15 mouse cellular contexts compared by ENCODE assay signal in genomic region chr6:52205221-52205620, GRCm38 (mm10). TPM values are rescaled to one million over a fixed set of nuclear protein-coding genes. Genes with fewer than 3 reads are reported as not detected.
A peak's percentile ranks its signal among the peaks of the same experiment; 100 is the strongest.
DNase-seq lines count a peak whose midpoint lies in the region; ATAC-seq lines count a peak whose summit lies in the region.
"Had no signal": no experiment of that assay in that cellular context is flagged by ENCODE, and none has a peak within 500 bp of the region (broad histone marks: within the 10 kb centered on the region; RNA-seq: fewer than 3 reads in every experiment).

No protein-coding gene starts in this region.

- no peak for ATAC-seq in hindbrain, embryonic 11.5 days (ENCODE audit: low FRiP score)
- no peak for ATAC-seq in intestine, embryonic 14.5 days (replicated peaks; ENCODE audit: low FRiP score, low TSS enrichment, low read depth)
- no peak for ATAC-seq in limb, embryonic 15.5 days (ENCODE audit: insufficient number of reproducible peaks, low FRiP score, low TSS enrichment, low read depth)
- no peak for ATAC-seq in forebrain, embryonic 14.5 days
- ATAC-seq in midbrain, embryonic 15.5 days (replicated peaks), result no peak
- ATAC-seq in forebrain, embryonic 13.5 days, result no peak

- 3% methylated on average over 14 of the region's 14 CpGs for WGBS in hindbrain, embryonic 11.5 days
- 6% methylated on average over 14 of the region's 14 CpGs for WGBS in hindbrain, embryonic 10.5 days
- 20% methylated on average over 14 of the region's 14 CpGs for WGBS in intestine, embryonic 14.5 days
- WGBS in limb, embryonic 15.5 days, result 47% methylated on average over 14 of the region's 14 CpGs
- WGBS in forebrain, embryonic 14.5 days, result 4% methylated on average over 14 of the region's 14 CpGs
- WGBS in midbrain, embryonic 15.5 days, result 4% methylated on average over 14 of the region's 14 CpGs
- 4% methylated on average over 14 of the region's 14 CpGs for WGBS in forebrain, embryonic 13.5 days

- peak overlapping the region; percentile 39; the same call in 1 of the 2 replicates for H3K4me2 ChIP-seq in hindbrain, embryonic 11.5 days (replicated peaks; ENCODE audit: low read depth, low read length)
- H3K4me2 ChIP-seq in intestine, embryonic 14.5 days (ENCODE audit: low read length), result peak overlapping the region; percentile 78
- peak overlapping the region; percentile 8; the same call in 1 of the 2 replicates for H3K4me2 ChIP-seq in limb, embryonic 15.5 days
- H3K4me2 ChIP-seq in forebrain, embryonic 14.5 days (ENCODE audit: low read length), result no peak overlapping the region
- no peak overlapping the region for H3K4me2 ChIP-seq in midbrain, embryonic 15.5 days
- no peak overlapping the region for H3K4me2 ChIP-seq in forebrain, embryonic 13.5 days

- no peaks in the 10 kb centered on the region for H3K9me3 ChIP-seq in hindbrain, embryonic 11.5 days (ENCODE audit: control insufficient read depth, low read length)
- H3K9me3 ChIP-seq in hindbrain, embryonic 10.5 days, result no peaks in the 10 kb centered on the region
- H3K9me3 ChIP-seq in intestine, embryonic 14.5 days (ENCODE audit: control insufficient read depth, low read length), result no peaks in the 10 kb centered on the region
- no peaks in the 10 kb centered on the region for H3K9me3 ChIP-seq in limb, embryonic 15.5 days
- no peaks in the 10 kb centered on the region for H3K9me3 ChIP-seq in forebrain, embryonic 14.5 days (replicated peaks; ENCODE audit: control insufficient read depth, low read length)
- H3K9me3 ChIP-seq in midbrain, embryonic 15.5 days, result no peaks in the 10 kb centered on the region
- H3K9me3 ChIP-seq in forebrain, embryonic 13.5 days (replicated peaks), result no peaks in the 10 kb centered on the region
- H3K9me3 ChIP-seq: embryonic facial prominence, embryonic 15.5 days; midbrain, embryonic 10.5 days had no signal

- DNase-seq in hindbrain, embryonic 11.5 days (ENCODE audit: low spot score), result peak; percentile 66
- no peak for DNase-seq in hindbrain, embryonic 10.5 days (ENCODE audit: low spot score)
- peak; percentile 62 for DNase-seq in NIH3T3 (ENCODE audit: low read depth)
- no peak for DNase-seq in intestine, embryonic 14.5 days (ENCODE audit: low spot score)
- DNase-seq in forebrain, embryonic 14.5 days (ENCODE audit: low spot score), result no peak
- DNase-seq: cerebellum, adult 8-10 months; liver; thymus, postnatal 36 days had no signal

- no peaks in the 10 kb centered on the region for H3K36me3 ChIP-seq in hindbrain, embryonic 11.5 days (ENCODE audit: control insufficient read depth, insufficient read depth, low read length)
- no peaks in the 10 kb centered on the region for H3K36me3 ChIP-seq in hindbrain, embryonic 10.5 days
- peaks cover 11% of the 10 kb centered on the region; the same call in 1 of the 2 replicates for H3K36me3 ChIP-seq in intestine, embryonic 14.5 days (ENCODE audit: control insufficient read depth, insufficient read depth, low read length)
- peaks cover 8% of the 10 kb centered on the region; the same call in 1 of the 2 replicates for H3K36me3 ChIP-seq in limb, embryonic 15.5 days
- no peaks in the 10 kb centered on the region for H3K36me3 ChIP-seq in forebrain, embryonic 14.5 days (ENCODE audit: control insufficient read depth, insufficient read depth, low read length)
- no peaks in the 10 kb centered on the region for H3K36me3 ChIP-seq in midbrain, embryonic 15.5 days (replicated peaks)
- H3K36me3 ChIP-seq in forebrain, embryonic 13.5 days (ENCODE audit: poor library complexity, severe bottlenecking), result no peaks in the 10 kb centered on the region
- H3K36me3 ChIP-seq: embryonic facial prominence, embryonic 15.5 days; midbrain, embryonic 10.5 days had no signal

- H3K27ac ChIP-seq in hindbrain, embryonic 11.5 days (ENCODE audit: low read depth, low read length), result peak overlapping the region; percentile 48
- no peak overlapping the region for H3K27ac ChIP-seq in hindbrain, embryonic 10.5 days
- H3K27ac ChIP-seq in intestine, embryonic 14.5 days (ENCODE audit: low read depth), result peak overlapping the region; percentile 66
- H3K27ac ChIP-seq in limb, embryonic 15.5 days, result no peak overlapping the region
- no peak overlapping the region for H3K27ac ChIP-seq in forebrain, embryonic 14.5 days (ENCODE audit: low read depth, low read length)
- H3K27ac ChIP-seq in midbrain, embryonic 15.5 days, result no peak overlapping the region
- H3K27ac ChIP-seq in forebrain, embryonic 13.5 days, result no peak overlapping the region
- H3K27ac ChIP-seq: embryonic facial prominence, embryonic 15.5 days; midbrain, embryonic 10.5 days had no signal

- peak overlapping the region; percentile 12; the same call in 1 of the 2 replicates for H3K9ac ChIP-seq in hindbrain, embryonic 11.5 days (ENCODE audit: low read depth, low read length)
- peak overlapping the region; percentile 49 for H3K9ac ChIP-seq in intestine, embryonic 14.5 days (ENCODE audit: low read length)
- no peak overlapping the region for H3K9ac ChIP-seq in limb, embryonic 15.5 days
- no peak overlapping the region for H3K9ac ChIP-seq in forebrain, embryonic 14.5 days (ENCODE audit: low read length)
- no peak overlapping the region for H3K9ac ChIP-seq in midbrain, embryonic 15.5 days
- H3K9ac ChIP-seq in forebrain, embryonic 13.5 days, result no peak overlapping the region
- H3K9ac ChIP-seq: embryonic facial prominence, embryonic 15.5 days had no signal

- 0 out of 2 replicates have a peak, but pooled peaks cover 4% of the 10 kb centered on the region for H3K4me1 ChIP-seq in hindbrain, embryonic 11.5 days (replicated peaks; ENCODE audit: control insufficient read depth, insufficient read depth, low read length)
- peaks cover 25% of the 10 kb centered on the region for H3K4me1 ChIP-seq in hindbrain, embryonic 10.5 days (replicated peaks)
- H3K4me1 ChIP-seq in intestine, embryonic 14.5 days (replicated peaks; ENCODE audit: control insufficient read depth, insufficient read depth, low read length), result peaks cover 46% of the 10 kb centered on the region
- peaks cover 56% of the 10 kb centered on the region for H3K4me1 ChIP-seq in limb, embryonic 15.5 days
- H3K4me1 ChIP-seq in forebrain, embryonic 14.5 days (ENCODE audit: control insufficient read depth, insufficient read depth, low read length), result no peaks in the 10 kb centered on the region
- H3K4me1 ChIP-seq in midbrain, embryonic 15.5 days, result peaks cover 6% of the 10 kb centered on the region
- peaks cover 18% of the 10 kb centered on the region for H3K4me1 ChIP-seq in forebrain, embryonic 13.5 days

- H3K4me3 ChIP-seq in hindbrain, embryonic 11.5 days (ENCODE audit: low read depth, low read length), result peak overlapping the region; percentile 17; the same call in 1 of the 2 replicates
- H3K4me3 ChIP-seq in hindbrain, embryonic 10.5 days, result no peak overlapping the region
- H3K4me3 ChIP-seq in intestine, embryonic 14.5 days (ENCODE audit: low read depth, low read length), result peak overlapping the region; percentile 67
- H3K4me3 ChIP-seq in limb, embryonic 15.5 days, result no peak overlapping the region
- H3K4me3 ChIP-seq in forebrain, embryonic 14.5 days (ENCODE audit: low read depth, low read length), result no peak overlapping the region
- no peak overlapping the region for H3K4me3 ChIP-seq in midbrain, embryonic 15.5 days
- H3K4me3 ChIP-seq in forebrain, embryonic 13.5 days, result no peak overlapping the region

- peaks cover 93% of the 10 kb centered on the region for H3K27me3 ChIP-seq in hindbrain, embryonic 11.5 days (ENCODE audit: control insufficient read depth, insufficient read depth, low read length)
- H3K27me3 ChIP-seq in hindbrain, embryonic 10.5 days (ENCODE audit: insufficient read depth, poor library complexity, severe bottlenecking), result peaks cover 100% of the 10 kb centered on the region
- H3K27me3 ChIP-seq in intestine, embryonic 14.5 days (replicated peaks; ENCODE audit: control insufficient read depth, insufficient read depth, low read length), result peaks cover 33% of the 10 kb centered on the region
- peaks cover 73% of the 10 kb centered on the region for H3K27me3 ChIP-seq in limb, embryonic 15.5 days
- H3K27me3 ChIP-seq in forebrain, embryonic 14.5 days (replicated peaks; ENCODE audit: control insufficient read depth, insufficient read depth, low read length), result peaks cover 98% of the 10 kb centered on the region
- H3K27me3 ChIP-seq in midbrain, embryonic 15.5 days (replicated peaks), result peaks cover 99% of the 10 kb centered on the region
- peaks cover 100% of the 10 kb centered on the region for H3K27me3 ChIP-seq in forebrain, embryonic 13.5 days

RNA-seq across cellular contexts. Expression of gene Hoxa5, which starts 0.8 kb away (rescaled TPM):
- 23.8 and 39.3 TPM in 2 replicates for polyA plus RNA-seq in hindbrain, embryonic 11.5 days (2014; fragmentation: Nextera tagmentation; extraction: Ambion mirVana)
- polyA plus RNA-seq in hindbrain, embryonic 10.5 days (2016; fragmentation: Nextera tagmentation; extraction: Ambion mirVana), result 1.8 TPM in 1 of 2 replicates, not detected in the other
- polyA plus RNA-seq in intestine, embryonic 14.5 days (2014; fragmentation: Nextera tagmentation; extraction: Ambion mirVana), result 30.1 and 34.1 TPM in 2 replicates
- polyA plus RNA-seq in limb, embryonic 15.5 days (2015; fragmentation: Nextera tagmentation; extraction: Ambion mirVana), result 1.7 and 2.1 TPM in 2 replicates
- 0.26 TPM in 1 of 2 replicates, not detected in the other for polyA plus RNA-seq in forebrain, embryonic 14.5 days (2014; fragmentation: Nextera tagmentation; extraction: Ambion mirVana)
- 0.64 TPM in 1 of 2 replicates, not detected in the other for polyA plus RNA-seq in midbrain, embryonic 15.5 days (2015; fragmentation: Nextera tagmentation; extraction: Ambion mirVana)
- not detected in 2 replicates for polyA plus RNA-seq in forebrain, embryonic 13.5 days (2015; fragmentation: Nextera tagmentation; extraction: Ambion mirVana)
- polyA plus RNA-seq: midbrain, embryonic 10.5 days had no signal

RNA-seq across cellular contexts. Expression of gene Hoxa6, which starts 3.3 kb away (rescaled TPM):
- polyA plus RNA-seq in hindbrain, embryonic 11.5 days (2014; fragmentation: Nextera tagmentation; extraction: Ambion mirVana), result 2.1 and 11.6 TPM in 2 replicates
- polyA plus RNA-seq in hindbrain, embryonic 10.5 days (2016; fragmentation: Nextera tagmentation; extraction: Ambion mirVana), result not detected in 2 replicates
- polyA plus RNA-seq in intestine, embryonic 14.5 days (2014; fragmentation: Nextera tagmentation; extraction: Ambion mirVana), result 2.5 and 3.9 TPM in 2 replicates
- 0.41 and 1.1 TPM in 2 replicates for polyA plus RNA-seq in limb, embryonic 15.5 days (2015; fragmentation: Nextera tagmentation; extraction: Ambion mirVana)
- polyA plus RNA-seq in forebrain, embryonic 14.5 days (2014; fragmentation: Nextera tagmentation; extraction: Ambion mirVana), result not detected in 2 replicates
- polyA plus RNA-seq in midbrain, embryonic 15.5 days (2015; fragmentation: Nextera tagmentation; extraction: Ambion mirVana), result not detected in 2 replicates
- polyA plus RNA-seq in forebrain, embryonic 13.5 days (2015; fragmentation: Nextera tagmentation; extraction: Ambion mirVana), result not detected in 2 replicates
- polyA plus RNA-seq: embryonic facial prominence, embryonic 15.5 days; heart, embryonic 14.5 days; midbrain, embryonic 10.5 days; spleen, adult 2 months had no signal

RNA-seq across cellular contexts. Expression of gene Hoxa3, which starts 7.9 kb away (rescaled TPM):
- 13.3 and 14.2 TPM in 2 replicates for polyA plus RNA-seq in hindbrain, embryonic 11.5 days (2014; fragmentation: Nextera tagmentation; extraction: Ambion mirVana)
- 3.6 and 9.7 TPM in 2 replicates for polyA plus RNA-seq in hindbrain, embryonic 10.5 days (2016; fragmentation: Nextera tagmentation; extraction: Ambion mirVana)
- 9.2 and 9.7 TPM in 2 replicates for polyA plus RNA-seq in intestine, embryonic 14.5 days (2014; fragmentation: Nextera tagmentation; extraction: Ambion mirVana)
- polyA plus RNA-seq in limb, embryonic 15.5 days (2015; fragmentation: Nextera tagmentation; extraction: Ambion mirVana), result 2.2 and 2.5 TPM in 2 replicates
- polyA plus RNA-seq in forebrain, embryonic 14.5 days (2014; fragmentation: Nextera tagmentation; extraction: Ambion mirVana), result not detected in 2 replicates
- polyA plus RNA-seq in midbrain, embryonic 15.5 days (2015; fragmentation: Nextera tagmentation; extraction: Ambion mirVana), result not detected in 2 replicates
- polyA plus RNA-seq in forebrain, embryonic 13.5 days (2015; fragmentation: Nextera tagmentation; extraction: Ambion mirVana), result not detected in 2 replicates
- polyA plus RNA-seq: midbrain, embryonic 10.5 days had no signal

RNA-seq across cellular contexts. Expression of gene Gm28308, which starts 7.9 kb away (rescaled TPM):
- not detected in 2 replicates for polyA plus RNA-seq in hindbrain, embryonic 11.5 days (2014; fragmentation: Nextera tagmentation; extraction: Ambion mirVana)
- polyA plus RNA-seq in hindbrain, embryonic 10.5 days (2016; fragmentation: Nextera tagmentation; extraction: Ambion mirVana), result not detected in 2 replicates
- not detected in 2 replicates for polyA plus RNA-seq in intestine, embryonic 14.5 days (2014; fragmentation: Nextera tagmentation; extraction: Ambion mirVana)
- polyA plus RNA-seq in limb, embryonic 15.5 days (2015; fragmentation: Nextera tagmentation; extraction: Ambion mirVana), result 0.70 TPM in 1 of 2 replicates, not detected in the other
- polyA plus RNA-seq in forebrain, embryonic 14.5 days (2014; fragmentation: Nextera tagmentation; extraction: Ambion mirVana), result not detected in 2 replicates
- polyA plus RNA-seq in midbrain, embryonic 15.5 days (2015; fragmentation: Nextera tagmentation; extraction: Ambion mirVana), result not detected in 2 replicates
- not detected in 2 replicates for polyA plus RNA-seq in forebrain, embryonic 13.5 days (2015; fragmentation: Nextera tagmentation; extraction: Ambion mirVana)
- polyA plus RNA-seq: embryonic facial prominence, embryonic 15.5 days; heart, embryonic 14.5 days; midbrain, embryonic 10.5 days; spleen, adult 2 months had no signal

RNA-seq across cellular contexts. Expression of gene Hoxa4, which starts 13.7 kb away (rescaled TPM):
- polyA plus RNA-seq in hindbrain, embryonic 11.5 days (2014; fragmentation: Nextera tagmentation; extraction: Ambion mirVana), result 11.9 and 12.8 TPM in 2 replicates
- 0.14 and 4.3 TPM in 2 replicates for polyA plus RNA-seq in hindbrain, embryonic 10.5 days (2016; fragmentation: Nextera tagmentation; extraction: Ambion mirVana)
- 7.5 and 7.7 TPM in 2 replicates for polyA plus RNA-seq in intestine, embryonic 14.5 days (2014; fragmentation: Nextera tagmentation; extraction: Ambion mirVana)
- 0.52 and 0.63 TPM in 2 replicates for polyA plus RNA-seq in limb, embryonic 15.5 days (2015; fragmentation: Nextera tagmentation; extraction: Ambion mirVana)
- polyA plus RNA-seq in forebrain, embryonic 14.5 days (2014; fragmentation: Nextera tagmentation; extraction: Ambion mirVana), result not detected in 2 replicates
- not detected in 2 replicates for polyA plus RNA-seq in midbrain, embryonic 15.5 days (2015; fragmentation: Nextera tagmentation; extraction: Ambion mirVana)
- not detected in 2 replicates for polyA plus RNA-seq in forebrain, embryonic 13.5 days (2015; fragmentation: Nextera tagmentation; extraction: Ambion mirVana)
- polyA plus RNA-seq: midbrain, embryonic 10.5 days had no signal

Comparison
In these comparisons a context has a peak if more than half of its experiments do, and no peak if none do; other contexts are left out.
1. DNase-seq: peak in hindbrain, embryonic 11.5 days (single experiment) and NIH3T3 (single experiment); none in hindbrain, embryonic 10.5 days (single experiment), intestine, embryonic 14.5 days (single experiment) and forebrain, embryonic 14.5 days (single experiment).
2. H3K27ac ChIP-seq: peak in hindbrain, embryonic 11.5 days (single experiment) and intestine, embryonic 14.5 days (single experiment); none in hindbrain, embryonic 10.5 days (single experiment), limb, embryonic 15.5 days (single experiment), forebrain, embryonic 14.5 days (single experiment), midbrain, embryonic 15.5 days (single experiment) and forebrain, embryonic 13.5 days (single experiment).
3. H3K4me3 ChIP-seq: peak in hindbrain, embryonic 11.5 days (single experiment) and intestine, embryonic 14.5 days (single experiment); none in hindbrain, embryonic 10.5 days (single experiment), limb, embryonic 15.5 days (single experiment), forebrain, embryonic 14.5 days (single experiment), midbrain, embryonic 15.5 days (single experiment) and forebrain, embryonic 13.5 days (single experiment).
4. H3K4me2 ChIP-seq: peak in hindbrain, embryonic 11.5 days (single experiment), intestine, embryonic 14.5 days (single experiment) and limb, embryonic 15.5 days (single experiment); none in forebrain, embryonic 14.5 days (single experiment), midbrain, embryonic 15.5 days (single experiment) and forebrain, embryonic 13.5 days (single experiment).
5. H3K9ac ChIP-seq: peak in hindbrain, embryonic 11.5 days (single experiment) and intestine, embryonic 14.5 days (single experiment); none in limb, embryonic 15.5 days (single experiment), forebrain, embryonic 14.5 days (single experiment), midbrain, embryonic 15.5 days (single experiment) and forebrain, embryonic 13.5 days (single experiment).